Mouse (Mus musculus): ENCODE measurements around the gene Mrps21.

GRCm38 (mm10) chr3:95856115-95856514 is 15.2 kb downstream of the Mrps21 start:
- no peak for TF ChIP-seq CTCF (IDR thresholded peaks at IDR 0.05; ENCODE audit: low read depth, low read length)
- TF ChIP-seq GATA1 (IDR thresholded peaks at IDR 0.05; ENCODE audit: borderline replicate concordance, low read length), result no peak
